Mouse (Mus musculus) C2C12 (cell line): ENCODE measurements around the gene Nxph4.

ENCODE experiments used
- CEBPB ChIP-seq: IDR thresholded peaks from one replicate; pipeline ENCODE4 v1.6.1; 2011; ENCODE audit warnings: low read depth, mild to moderate bottlenecking, control low read depth, moderate library complexity
- CTCF ChIP-seq: IDR thresholded peaks from one replicate; pipeline ENCODE4 v1.5.1; 2011; ENCODE audit not compliant: control insufficient read depth, insufficient read depth, insufficient read length
- MAX ChIP-seq: IDR thresholded peaks from one replicate; pipeline ENCODE4 v1.6.1; 2011; ENCODE audit warnings: mild to moderate bottlenecking, control low read depth
- USF1 ChIP-seq: IDR thresholded peaks from one replicate; pipeline ENCODE4 v1.6.1; 2011; ENCODE audit warnings: low read depth, mild to moderate bottlenecking, control low read depth, moderate library complexity

- TF ChIP-seq CTCF (no peak), MAX (no peak), USF1 (no peak), CEBPB (no peak)
Measured at GRCm38 (mm10) chr10:127583649-127584048, 49.3 kb upstream of the Nxph4 start.
